Mouse (Mus musculus): Measurements from ENCODE around the gene Mcm9.
"Not testable (repeated sequence)": the region's sequence is repeated elsewhere in the genome, so short reads cannot be mapped to it uniquely, and the experiment has no call there.

Gene Mcm9

GRCm38 (mm10) chr10:53630339-53630738 lies at the start of gene Mcm9:
Mcm9 (minus strand) TSS chr10:53630439.
- not testable (repeated sequence) for DNase-seq

- DNase-seq: no peak
These were observed 31.5 kb upstream of the Mcm9 start for GRCm38 (mm10) chr10:53661788-53662187.

- DNase-seq: not testable (repeated sequence)
These were observed 24.0 kb upstream of the Mcm9 start for GRCm38 (mm10) chr10:53654239-53654638.

DNA sequence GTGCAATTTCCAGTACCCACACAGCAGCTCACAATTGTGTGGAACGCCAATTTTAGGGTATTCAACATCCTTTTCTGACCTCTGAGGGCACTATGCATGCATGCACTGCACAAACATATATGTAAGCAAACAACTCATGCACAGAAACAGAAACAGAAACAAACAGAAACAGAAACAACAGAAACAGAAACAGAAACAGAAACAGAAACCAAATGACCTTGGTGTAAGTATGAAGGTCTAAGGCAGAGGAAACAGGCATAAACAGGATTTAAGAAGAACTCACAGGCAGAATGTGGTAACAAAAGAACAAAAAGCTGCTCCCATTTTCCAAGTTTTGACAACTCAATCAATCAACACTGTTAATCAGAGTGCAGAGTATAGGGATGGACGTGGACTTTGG lies 20.4 kb upstream of the Mcm9 start:
- DNase-seq: no peak

- DNase-seq: peak; percentile 37
These were observed 11.3 kb upstream of the Mcm9 start for GRCm38 (mm10) chr10:53641507-53641906.

- no peak for DNase-seq
These were observed 5.2 kb upstream of the Mcm9 start for GRCm38 (mm10) chr10:53635246-53635971.

DNA sequence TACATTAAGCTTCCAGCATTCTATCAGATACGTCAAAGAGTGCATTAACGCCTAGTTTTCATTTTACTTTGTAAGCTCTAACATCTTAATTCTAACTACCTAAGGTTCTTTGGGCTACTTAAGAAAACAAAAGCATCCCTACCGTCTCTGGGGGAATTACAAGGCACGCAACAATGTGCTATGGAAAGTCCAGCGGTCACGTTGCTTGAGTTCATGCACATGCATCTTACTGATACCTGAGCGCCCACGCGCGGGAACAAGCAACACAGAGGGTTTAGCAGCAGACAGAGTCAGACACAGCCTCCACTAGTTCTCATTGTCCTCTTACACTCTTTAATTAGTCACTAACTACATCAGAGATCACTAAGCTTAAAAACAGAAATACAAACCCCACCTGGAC lies 3.9 kb upstream of the Mcm9 start:
- DNase-seq: no peak

DNA sequence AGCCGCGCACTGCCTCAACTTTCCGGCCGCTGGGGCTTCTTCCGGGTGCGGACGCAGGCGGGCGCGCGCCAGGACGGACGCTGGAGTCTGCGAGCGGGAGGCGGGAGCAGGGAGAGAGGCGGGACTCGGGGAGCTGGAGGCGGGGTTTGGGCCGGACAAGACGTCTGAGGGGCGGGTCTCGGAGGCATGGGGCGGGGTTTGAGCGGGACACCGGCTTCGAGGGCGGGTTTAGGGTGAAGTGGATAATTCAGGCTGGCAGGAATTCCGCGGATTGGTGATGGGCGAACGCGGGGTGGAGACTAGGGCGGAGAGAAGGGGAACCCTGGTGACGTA lies 355 bp downstream of the Mcm9 start:
- DNase-seq: peak; percentile 99

DNA sequence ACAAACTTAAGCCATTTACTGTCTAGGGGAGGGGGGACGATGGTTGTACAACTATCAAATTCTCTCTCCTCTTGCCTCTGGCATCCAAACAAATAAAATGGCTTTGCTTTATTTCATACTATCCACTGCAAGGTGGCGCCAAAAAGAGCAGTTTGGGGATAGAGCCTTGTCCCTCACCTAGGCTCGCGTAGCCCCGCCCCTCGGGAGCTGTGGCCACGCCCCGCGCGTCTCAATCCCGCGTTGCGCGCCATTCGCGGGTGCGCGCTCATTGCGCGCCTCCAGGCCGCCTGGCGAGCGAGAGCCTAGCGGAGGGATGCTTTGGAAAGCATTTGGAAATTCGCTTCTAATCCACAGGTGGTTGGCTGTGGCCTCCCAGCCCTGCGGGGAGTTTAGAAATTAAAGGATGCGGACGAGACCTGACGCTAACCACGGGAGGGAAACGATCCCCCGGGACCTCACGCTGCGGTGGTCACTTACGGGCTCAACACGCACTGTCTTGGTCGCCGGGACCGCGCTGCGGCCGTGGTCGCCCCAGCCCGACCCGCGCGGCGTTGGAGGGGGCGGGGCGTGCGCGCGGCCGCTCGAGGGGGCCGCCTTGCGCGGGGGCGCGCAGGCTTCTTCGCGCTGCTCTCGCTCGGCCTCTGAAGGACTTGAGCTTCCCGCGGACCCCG lies 857 bp downstream of the Mcm9 start:
- peak; percentile 94 for DNase-seq

- DNase-seq: peak; percentile 27
These were observed 14.2 kb downstream of the Mcm9 start for GRCm38 (mm10) chr10:53615850-53616616.

DNA sequence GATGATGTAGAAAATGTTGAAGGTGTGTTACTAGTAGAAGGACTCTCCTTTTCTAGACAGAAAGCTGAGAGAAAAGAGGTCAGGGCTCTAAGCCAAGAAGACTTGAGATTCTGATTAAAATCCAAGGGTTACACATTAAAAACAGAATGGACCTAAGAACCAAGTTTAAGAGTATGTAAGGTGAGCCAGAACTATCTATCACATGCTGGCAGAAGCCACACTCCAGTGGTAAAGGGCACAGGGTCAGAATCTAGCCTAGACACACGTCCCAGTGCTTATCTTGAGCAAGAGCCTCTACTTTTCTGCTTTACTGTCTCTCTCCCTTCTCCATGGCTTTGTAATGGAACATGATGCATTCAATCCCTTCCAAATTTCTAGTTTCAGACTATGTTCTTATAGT lies 16.3 kb downstream of the Mcm9 start:
- no peak for DNase-seq

DNA sequence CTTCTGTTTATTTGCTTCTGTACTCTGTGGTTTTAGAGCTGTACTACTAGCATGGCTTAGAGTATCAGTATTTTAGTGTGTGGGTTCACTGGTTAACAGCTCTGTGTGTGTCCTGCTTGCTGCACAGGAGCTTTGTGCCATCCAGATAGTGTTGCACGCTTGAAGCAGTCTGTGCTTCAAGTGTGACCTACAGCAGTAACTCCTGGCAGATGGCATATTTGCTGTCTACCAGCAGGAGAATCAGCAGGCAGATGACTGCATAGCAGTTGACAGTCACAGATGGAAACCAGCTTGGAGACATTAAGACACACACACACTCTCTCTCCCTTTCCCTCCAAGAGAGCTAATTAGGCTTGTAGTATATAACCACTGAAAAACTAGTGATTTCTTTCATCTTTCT lies 18.1 kb downstream of the Mcm9 start:
- DNase-seq: no peak

DNA sequence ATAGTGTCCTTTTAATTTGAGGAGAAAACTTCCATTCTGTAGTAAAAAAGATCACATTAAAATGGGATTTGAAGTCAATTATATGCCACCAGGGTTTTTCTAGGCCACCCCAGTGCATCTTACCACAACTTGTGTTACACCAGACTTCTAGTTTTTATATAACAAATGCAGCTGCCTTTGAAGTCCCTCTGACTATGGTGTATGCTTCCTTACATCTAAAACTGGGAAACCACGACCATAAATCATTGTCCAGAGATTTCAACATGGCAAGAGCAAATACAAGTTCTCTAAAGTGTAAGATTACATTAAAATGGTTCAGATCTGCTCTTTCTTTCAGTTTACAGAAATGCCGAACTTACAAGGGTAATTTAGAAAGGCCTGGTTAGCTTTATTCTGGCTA lies 22.0 kb downstream of the Mcm9 start:
- no peak for DNase-seq

- DNase-seq: no peak
These were observed 24.9 kb downstream of the Mcm9 start for GRCm38 (mm10) chr10:53605328-53605727.

GRCm38 (mm10) chr10:53598821-53599220 lies 31.4 kb downstream of the Mcm9 start:
- peak; percentile 18 for DNase-seq

DNA sequence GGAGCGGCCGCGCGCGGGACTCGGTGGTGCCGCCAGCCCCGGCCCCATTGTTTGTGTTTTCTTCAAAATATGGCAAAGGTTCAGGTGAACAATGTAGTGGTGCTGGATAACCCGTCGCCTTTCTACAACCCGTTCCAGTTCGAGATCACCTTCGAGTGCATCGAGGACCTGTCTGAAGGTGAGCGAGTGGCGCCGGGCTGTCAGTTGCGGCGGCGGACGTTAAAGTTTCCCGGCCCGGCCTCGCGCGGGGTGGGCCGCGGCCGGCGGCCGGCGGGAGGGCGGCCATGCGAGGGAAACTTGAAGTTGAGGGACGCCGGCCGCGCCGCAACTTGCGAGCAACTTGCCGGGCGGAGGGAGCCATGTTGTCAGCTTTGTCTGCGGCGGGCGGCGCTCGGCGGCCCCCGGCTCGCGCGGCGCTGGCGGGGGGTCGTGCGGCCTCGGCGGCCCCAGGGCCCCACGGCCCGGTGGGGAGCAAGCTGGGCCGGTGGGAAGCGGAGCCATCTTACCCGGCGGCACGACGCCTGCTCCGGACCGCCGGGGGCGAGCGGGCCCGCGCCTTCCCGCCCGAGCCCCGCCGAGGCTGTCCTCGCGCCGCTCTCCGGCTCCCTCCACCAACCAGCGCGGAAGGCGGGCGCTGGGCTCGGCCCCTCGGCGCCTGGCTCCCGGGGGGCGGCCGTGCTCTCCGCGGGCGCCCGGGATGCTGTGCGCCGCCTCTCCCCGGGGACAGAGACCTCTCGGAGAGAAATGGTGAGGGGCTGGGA lies 32.9 kb downstream of the Mcm9 start:
- peak; percentile 19 for DNase-seq

DNA sequence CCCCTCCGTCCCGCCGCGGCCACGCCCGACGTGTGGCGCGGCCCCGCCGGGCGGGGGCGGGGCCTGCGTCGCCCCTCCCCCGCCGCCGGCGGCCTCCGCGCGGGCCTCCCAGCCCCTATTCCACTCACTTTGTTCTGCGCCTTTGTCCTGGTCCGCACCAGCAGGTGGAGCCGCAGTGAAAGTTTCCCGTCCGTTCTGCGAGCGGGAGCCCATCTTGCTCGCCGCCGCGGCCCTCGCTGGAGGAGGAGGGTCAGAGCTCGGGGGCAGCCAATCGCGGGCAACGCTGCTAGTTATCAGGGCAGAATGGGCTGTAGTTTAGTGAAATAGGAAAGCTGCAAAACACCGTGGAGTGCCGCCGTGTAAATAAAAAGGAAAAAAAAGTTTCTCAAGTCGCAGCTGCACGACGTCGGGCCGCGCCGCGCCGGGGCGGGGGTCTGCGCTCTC lies 33.5 kb downstream of the Mcm9 start, which contains the start of gene Asf1a:
Gene Asf1a, plus strand, starts transcription at position 81 of the 444 bp plus-strand sequence.
- peak; percentile 98 for DNase-seq

DNA sequence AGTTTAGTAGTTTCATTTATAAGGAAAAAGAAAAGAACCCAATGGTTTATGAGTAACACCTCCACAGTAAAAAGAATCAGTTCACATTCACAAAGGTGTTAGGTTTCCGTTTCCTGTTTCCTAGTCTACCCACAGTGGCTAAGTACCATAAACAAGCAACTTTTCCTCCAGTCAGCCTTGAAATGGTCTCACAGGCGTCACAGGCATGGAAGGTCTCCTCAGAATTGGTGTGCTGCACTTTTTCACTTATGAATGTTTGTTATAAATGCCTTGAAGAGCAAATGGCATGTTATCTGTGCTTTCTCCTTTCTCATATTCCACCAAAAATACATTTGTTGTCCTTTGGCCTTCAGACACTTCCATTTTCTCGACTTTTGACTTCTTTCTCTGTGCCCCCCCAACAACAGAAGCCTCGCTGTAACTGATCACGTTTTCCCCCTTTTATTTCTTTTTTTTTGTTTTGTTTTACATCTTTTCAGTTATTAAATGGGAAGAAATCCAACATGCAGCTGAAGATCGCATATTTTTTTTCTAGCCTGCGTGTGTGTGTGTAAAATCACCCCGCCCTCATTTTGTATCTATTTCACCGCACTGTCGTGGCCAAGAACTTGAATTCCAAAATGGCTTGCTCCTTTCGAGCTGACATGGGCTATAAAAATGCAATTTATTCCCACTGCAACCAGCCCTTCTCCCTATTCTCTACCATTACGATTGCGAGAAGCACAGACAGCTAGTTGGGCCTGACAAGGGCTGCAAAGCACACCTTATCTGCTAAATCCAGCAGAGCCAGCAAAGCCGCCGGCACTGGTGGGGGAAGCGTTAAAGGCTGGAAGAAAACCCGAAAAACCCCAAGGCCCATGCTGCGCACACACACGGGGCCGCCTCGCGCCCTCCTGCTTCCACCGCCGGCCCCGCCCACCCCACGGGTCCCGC lies 34.2 kb downstream of the Mcm9 start:
- DNase-seq: peak; percentile 21

- no peak for DNase-seq
These were observed 44.5 kb downstream of the Mcm9 start for GRCm38 (mm10) chr10:53585777-53586176.

GRCm38 (mm10) chr10:53581087-53581486 lies 49.2 kb downstream of the Mcm9 start:
- DNase-seq: no peak

DNA sequence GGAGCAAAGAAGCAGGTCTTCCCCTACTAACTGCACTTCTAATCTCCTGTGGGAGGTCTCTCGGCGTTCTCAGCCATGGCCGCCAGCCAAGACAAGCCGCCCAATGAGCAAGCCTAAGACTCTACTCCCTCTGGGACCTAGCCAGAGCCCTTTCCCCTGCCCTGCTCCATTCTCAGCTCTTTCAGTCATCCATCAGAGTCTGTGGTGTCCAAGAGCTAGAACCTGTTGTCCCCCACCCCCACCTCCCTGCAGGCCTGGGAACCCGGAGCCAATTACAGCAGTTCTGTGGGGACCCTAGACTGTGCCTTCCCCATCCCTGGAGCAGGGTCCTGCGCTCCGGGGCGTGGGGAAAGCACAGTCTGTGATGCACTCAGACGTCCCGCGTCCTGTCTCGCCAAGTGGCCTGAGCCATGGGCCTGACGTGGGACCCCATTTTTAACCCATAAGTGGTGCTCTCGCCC lies 49.6 kb downstream of the Mcm9 start:
- peak; percentile 44 for DNase-seq

DNA sequence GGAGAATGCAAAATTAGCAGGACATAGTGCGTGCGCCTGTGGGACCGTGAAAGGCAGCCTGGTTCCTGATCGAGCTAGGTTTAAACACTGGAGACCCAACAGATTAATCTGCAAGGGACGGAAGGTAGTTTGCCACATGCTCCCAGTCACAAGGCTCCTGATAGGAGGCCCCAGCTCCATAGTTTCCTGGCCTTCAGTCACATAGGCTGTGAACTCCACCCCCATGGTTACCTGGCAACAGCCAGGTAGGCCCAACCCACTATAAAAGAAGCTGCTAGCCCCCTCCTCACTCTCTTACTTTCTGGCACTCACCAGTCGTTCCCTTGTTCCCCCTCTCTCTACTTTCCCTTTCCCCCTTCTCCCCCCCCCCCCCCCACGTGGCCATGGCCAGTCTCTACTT lies 50.1 kb downstream of the Mcm9 start:
- peak; percentile 22 for DNase-seq

Data from lung, postnatal 36 days (tissue).